Mouse (Mus musculus) stomach, postnatal 0 days (tissue): ENCODE measurements at regions not wholly inside any gene's neighbourhood (a gene's known extent, or its start where the extent isn't known, plus 50 kb on each side); places are given as distances from the start of the nearest gene placed in this dataset.

Source experiments
- CTCF ChIP-seq: IDR thresholded peaks from 2 replicates; pipeline ENCODE4 v1.5.1; 2016; ENCODE audit warnings: antibody characterized with exemption, low read depth, mild to moderate bottlenecking, moderate library complexity
- EP300 ChIP-seq: optimal IDR thresholded peaks from 2 replicates; pipeline ENCODE3; 2016; ENCODE audit warnings: antibody characterized with exemption

GRCm38 (mm10) chr6:100040459-100040984 is 246.8 kb downstream of the Rybp start:
- TF ChIP-seq CTCF (no peak), EP300 (no peak)
